Mouse (Mus musculus): Measurements from ENCODE around the gene Eno4.

DNA sequence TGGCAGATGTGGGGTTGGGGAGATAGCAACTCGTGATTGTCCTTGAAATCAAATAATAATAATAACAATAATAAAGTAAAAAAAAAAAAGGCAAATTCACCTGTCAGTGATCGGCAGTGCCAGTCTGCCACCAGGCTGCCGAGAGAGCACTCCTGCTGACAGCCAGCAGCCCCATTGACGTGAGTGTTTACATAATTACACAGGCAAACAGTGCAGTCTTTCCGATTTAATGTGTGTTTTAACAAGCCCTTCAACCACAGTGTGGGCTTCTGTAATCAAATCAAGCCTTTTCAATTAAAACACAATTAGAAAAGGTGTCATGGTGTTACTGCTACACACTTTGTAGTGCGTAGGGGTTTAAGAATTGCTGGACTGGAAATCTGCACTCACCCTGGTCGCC is 24.1 kb upstream of the Eno4 start:
- TF ChIP-seq CTCF (IDR thresholded peaks at IDR 0.05; ENCODE audit: low read depth, low read length) (no peak), POLR2A (IDR thresholded peaks at IDR 0.05; ENCODE audit: borderline replicate concordance, low read depth, low read length) (no peak)

Data from bone marrow macrophage, adult 2 months (primary cell).